Mouse (Mus musculus): ENCODE results near the gene Pgf. TPM values are rescaled to one million over a fixed set of nuclear protein-coding genes. Genes with fewer than 3 reads are reported as not detected.

Gene Pgf
- total RNA-seq (2014; rRNA removed) (5.3 and 7.8 TPM in 2 replicates), polyA plus RNA-seq (2015; fragmentation: Nextera tagmentation; extraction: Ambion mirVana) (7.6 and 8.9 TPM in 2 replicates)

DNA sequence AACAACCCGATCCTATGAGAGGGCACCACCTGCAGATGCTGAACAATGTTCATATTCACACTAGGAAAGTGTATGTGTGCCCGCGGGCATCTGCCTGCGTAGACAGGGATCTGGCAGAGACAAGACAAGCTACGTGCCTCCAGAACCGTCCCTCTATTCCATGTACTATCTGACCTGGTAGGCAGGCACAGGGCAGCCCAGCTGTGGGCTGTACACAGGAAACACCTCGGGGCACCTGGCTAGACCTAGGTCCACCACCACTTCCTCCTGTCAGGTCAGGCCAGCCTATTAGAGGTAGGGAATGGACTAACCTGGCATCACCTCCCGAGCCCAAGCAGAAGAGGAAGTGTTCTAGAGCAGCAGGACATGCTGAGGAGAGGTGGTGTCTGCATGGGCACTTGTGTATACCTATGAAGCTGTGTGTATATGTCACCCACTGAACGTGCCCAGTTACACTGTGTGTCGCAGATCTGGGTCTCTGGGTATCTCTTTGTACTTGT is at the start of gene Pgf:
Gene Pgf (minus strand): TSS at position 51 of the 500 bp plus-strand sequence.
- H3K4me3 ChIP-seq (ENCODE audit: low read depth, low read length), result peak within 1 kb of the TSS; percentile 28
- H3K9me3 ChIP-seq (ENCODE audit: low read length), result no peaks in the 10 kb centered on the region
- DNase-seq (no peak), ATAC-seq (no peak)
- WGBS, result 79% methylated on average over 10 of the region's 10 CpGs
- H3K4me2 ChIP-seq (ENCODE audit: low read depth), result peak within 1 kb of the TSS; percentile 68
- no peaks in the 10 kb centered on the region for H3K27me3 ChIP-seq (ENCODE audit: insufficient read depth, low read length)
- H3K36me3 ChIP-seq (ENCODE audit: insufficient read depth), result no peaks in the 10 kb centered on the region
- TF ChIP-seq CTCF (IDR thresholded peaks at IDR 0.05; ENCODE audit: low read depth), result no peak
- no peak within 1 kb of the TSS for H3K27ac ChIP-seq (ENCODE audit: low read depth, low read length)
- peak within 1 kb of the TSS; percentile 43 for H3K9ac ChIP-seq
- peaks cover 10% of the 10 kb centered on the region for H3K4me1 ChIP-seq (ENCODE audit: insufficient read depth)

DNA sequence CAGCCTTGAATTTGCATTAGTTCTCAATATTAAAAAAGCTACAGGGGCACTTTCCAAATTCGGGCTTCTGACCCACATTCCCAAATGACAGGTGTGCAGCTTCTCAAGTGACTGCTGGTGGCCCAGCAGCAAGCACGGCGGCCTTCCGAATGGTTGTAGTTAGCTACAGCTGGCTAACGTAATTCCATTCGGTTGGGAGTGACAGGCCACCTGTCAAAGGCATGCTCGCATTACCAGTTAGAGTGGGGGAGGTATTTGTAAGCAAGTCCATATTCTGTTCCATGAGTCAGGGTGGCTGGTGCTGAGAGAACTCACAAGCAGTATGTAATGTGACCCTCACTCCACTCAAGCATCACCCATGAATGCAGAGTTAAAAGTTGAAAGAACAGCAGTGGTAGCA is 49.6 kb upstream of the Pgf start:
- Histone ChIP-seq H3K27ac (ENCODE audit: low read depth, low read length) (no peak overlapping the region), H3K36me3 (ENCODE audit: insufficient read depth) (peaks cover 50% of the 10 kb centered on the region), H3K4me3 (ENCODE audit: low read depth, low read length) (no peak overlapping the region), H3K9ac (no peak overlapping the region), H3K4me1 (ENCODE audit: insufficient read depth) (no peaks in the 10 kb centered on the region), H3K27me3 (ENCODE audit: insufficient read depth, low read length) (no peaks in the 10 kb centered on the region), H3K9me3 (ENCODE audit: low read length) (no peaks in the 10 kb centered on the region), H3K4me2 (ENCODE audit: low read depth) (no peak overlapping the region)
- no peak for DNase-seq
- TF ChIP-seq CTCF (IDR thresholded peaks at IDR 0.05; ENCODE audit: low read depth), result no peak
- 68% methylated on average over 7 of the region's 7 CpGs for WGBS
- ATAC-seq, result no peak

DNA sequence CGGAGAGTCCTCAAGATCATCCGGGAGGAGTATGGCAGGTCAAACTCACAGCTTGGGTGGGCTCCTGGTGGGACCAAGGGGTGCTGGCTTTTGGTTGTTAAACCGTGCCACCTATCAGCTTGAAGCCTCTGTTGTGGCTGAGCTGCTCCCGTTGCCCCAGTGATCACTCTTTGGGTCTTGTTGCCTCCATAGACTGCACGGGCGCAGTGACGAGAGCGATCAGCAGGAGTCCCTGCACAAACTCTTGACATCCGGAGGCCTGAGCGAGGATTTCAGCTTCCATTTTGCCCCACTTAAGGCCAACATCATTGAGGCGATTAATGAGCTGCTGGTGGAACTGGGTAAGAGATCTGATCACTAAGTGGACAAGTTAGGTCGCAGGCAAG is 42.3 kb upstream of the Pgf start:
- peaks cover 33% of the 10 kb centered on the region for H3K36me3 ChIP-seq (ENCODE audit: insufficient read depth)
- peak overlapping the region; percentile 61 for H3K9ac ChIP-seq
- DNase-seq, result peak; percentile 9
- TF ChIP-seq CTCF (IDR thresholded peaks at IDR 0.05; ENCODE audit: low read depth), result no peak
- peak overlapping the region; percentile 85 for H3K4me2 ChIP-seq (ENCODE audit: low read depth)
- 3% methylated on average over 12 of the region's 12 CpGs for WGBS
- peak overlapping the region; percentile 71 for H3K27ac ChIP-seq (ENCODE audit: low read depth, low read length)
- H3K9me3 ChIP-seq (ENCODE audit: low read length), result no peaks in the 10 kb centered on the region
- peak overlapping the region; percentile 81 for H3K4me3 ChIP-seq (ENCODE audit: low read depth, low read length)
- peaks cover 10% of the 10 kb centered on the region for H3K4me1 ChIP-seq (ENCODE audit: insufficient read depth)
- no peak for ATAC-seq
- H3K27me3 ChIP-seq (ENCODE audit: insufficient read depth, low read length), result no peaks in the 10 kb centered on the region

DNA sequence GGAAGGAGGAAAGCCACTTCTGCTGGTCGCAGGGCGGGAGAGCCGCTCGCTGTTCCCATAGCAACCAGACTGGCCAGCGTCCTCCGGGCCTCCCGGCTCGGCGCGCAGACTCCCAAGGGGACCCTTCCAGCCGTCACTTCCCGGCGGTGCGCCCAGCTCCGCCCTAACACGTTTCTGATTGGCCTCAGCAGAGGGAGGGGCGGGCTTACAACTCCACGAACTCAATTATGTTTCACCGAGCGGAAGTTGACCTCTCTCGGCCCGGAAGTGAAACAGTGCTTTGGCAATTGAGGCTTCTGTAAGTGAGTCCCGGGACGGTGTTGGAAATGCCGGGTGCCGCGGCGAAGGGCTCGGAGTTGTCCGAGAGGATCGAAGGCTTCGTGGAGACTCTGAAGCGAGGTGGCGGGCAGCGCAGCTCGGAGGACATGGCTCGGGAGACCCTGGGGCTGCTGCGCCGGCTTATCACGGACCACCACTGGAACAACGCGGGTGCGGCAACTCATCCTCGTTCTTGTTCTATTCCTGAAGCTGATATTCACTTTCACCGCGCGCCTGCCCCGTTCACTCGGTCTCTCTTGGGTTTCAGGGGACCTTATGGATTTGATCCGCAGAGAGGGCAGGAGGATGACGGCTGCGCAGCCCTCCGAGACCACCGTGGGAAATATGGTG is 41.8 kb upstream of the Pgf start, which contains the start of gene Eif2b2:
Gene Eif2b2 (plus strand): TSS at position 246 of the 669 bp plus-strand sequence.
- Histone ChIP-seq H3K27ac (ENCODE audit: low read depth, low read length) (peak within 1 kb of the TSS; percentile 74), H3K4me3 (ENCODE audit: low read depth, low read length) (peak within 1 kb of the TSS; percentile 81), H3K36me3 (ENCODE audit: insufficient read depth) (peaks cover 29% of the 10 kb centered on the region), H3K9ac (peak within 1 kb of the TSS; percentile 61), H3K9me3 (ENCODE audit: low read length) (no peaks in the 10 kb centered on the region), H3K27me3 (ENCODE audit: insufficient read depth, low read length) (no peaks in the 10 kb centered on the region), H3K4me2 (ENCODE audit: low read depth) (peak within 1 kb of the TSS; percentile 85), H3K4me1 (ENCODE audit: insufficient read depth) (peaks cover 10% of the 10 kb centered on the region)
- ATAC-seq, result peak; percentile 100
- under 1% methylated on average over 54 of the region's 54 CpGs for WGBS
- no peak for TF ChIP-seq CTCF (IDR thresholded peaks at IDR 0.05; ENCODE audit: low read depth)
- peak; percentile 99 for DNase-seq

DNA sequence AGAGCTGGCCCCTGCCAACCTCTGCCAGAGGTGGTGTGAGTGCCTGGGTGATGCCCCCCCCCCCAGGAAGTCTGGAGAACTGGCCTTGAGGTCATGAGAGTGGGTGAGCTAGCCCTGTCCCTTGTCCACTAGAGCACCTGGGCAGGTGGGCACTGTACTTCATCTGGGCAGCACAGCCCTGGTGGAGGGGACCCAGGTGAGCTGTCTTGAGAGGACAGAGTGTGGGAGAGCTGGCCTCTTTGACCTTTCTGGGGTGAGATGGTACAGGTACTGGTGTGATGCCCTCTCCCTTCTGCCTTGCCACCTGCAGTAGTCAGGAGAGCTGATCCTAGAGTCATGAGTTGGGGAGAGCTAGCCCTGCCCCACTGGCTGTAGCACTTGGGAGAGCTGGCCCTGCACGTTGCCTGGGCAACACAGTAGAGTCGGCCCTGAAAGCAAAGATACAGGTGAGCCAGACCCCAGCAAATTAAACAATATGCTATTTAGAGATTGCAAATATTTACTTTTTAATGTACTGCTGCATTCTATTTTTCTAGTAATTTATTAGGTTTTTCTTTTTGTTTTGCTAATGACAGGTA is 40.2 kb upstream of the Pgf start:
- Histone ChIP-seq H3K36me3 (ENCODE audit: insufficient read depth) (peaks cover 14% of the 10 kb centered on the region), H3K4me1 (ENCODE audit: insufficient read depth) (peaks cover 10% of the 10 kb centered on the region), H3K4me3 (ENCODE audit: low read depth, low read length) (no peak overlapping the region), H3K27me3 (ENCODE audit: insufficient read depth, low read length) (no peaks in the 10 kb centered on the region), H3K9ac (no peak overlapping the region), H3K27ac (ENCODE audit: low read depth, low read length) (no peak overlapping the region), H3K4me2 (ENCODE audit: low read depth) (no peak overlapping the region), H3K9me3 (ENCODE audit: low read length) (no peaks in the 10 kb centered on the region)
- ATAC-seq (no peak), DNase-seq (no peak)
- TF ChIP-seq CTCF (IDR thresholded peaks at IDR 0.05; ENCODE audit: low read depth), result no peak
- WGBS, result 71% methylated on average over 2 of the region's 2 CpGs

DNA sequence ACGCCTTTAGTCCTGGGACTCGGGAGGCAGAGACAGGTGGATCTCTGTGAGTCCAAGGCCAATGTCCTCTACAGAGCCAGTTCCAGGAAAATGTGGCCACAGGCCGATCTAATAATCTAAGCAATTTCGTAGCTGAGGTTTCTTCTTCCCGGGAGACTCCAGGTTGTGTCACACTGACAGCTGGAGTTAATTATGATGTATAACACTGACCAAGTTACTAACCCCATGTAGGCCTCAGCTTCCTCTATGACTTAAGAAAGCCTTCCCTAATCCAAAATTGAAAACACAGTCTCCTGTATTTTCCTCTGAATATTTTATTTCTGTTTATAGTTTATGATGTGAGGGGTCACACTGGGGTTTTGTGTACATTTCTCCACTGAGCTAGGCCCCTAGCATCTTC is 37.4 kb upstream of the Pgf start:
- no peaks in the 10 kb centered on the region for H3K9me3 ChIP-seq (ENCODE audit: low read length)
- ATAC-seq (no peak), DNase-seq (no peak)
- H3K36me3 ChIP-seq (ENCODE audit: insufficient read depth), result no peaks in the 10 kb centered on the region
- H3K4me1 ChIP-seq (ENCODE audit: insufficient read depth), result peaks cover 2% of the 10 kb centered on the region
- H3K4me3 ChIP-seq (ENCODE audit: low read depth, low read length), result no peak overlapping the region
- no peak overlapping the region for H3K4me2 ChIP-seq (ENCODE audit: low read depth)
- H3K27ac ChIP-seq (ENCODE audit: low read depth, low read length), result no peak overlapping the region
- no peaks in the 10 kb centered on the region for H3K27me3 ChIP-seq (ENCODE audit: insufficient read depth, low read length)
- no peak for TF ChIP-seq CTCF (IDR thresholded peaks at IDR 0.05; ENCODE audit: low read depth)
- WGBS, result 92% methylated on average over 5 of the region's 5 CpGs
- H3K9ac ChIP-seq, result no peak overlapping the region

DNA sequence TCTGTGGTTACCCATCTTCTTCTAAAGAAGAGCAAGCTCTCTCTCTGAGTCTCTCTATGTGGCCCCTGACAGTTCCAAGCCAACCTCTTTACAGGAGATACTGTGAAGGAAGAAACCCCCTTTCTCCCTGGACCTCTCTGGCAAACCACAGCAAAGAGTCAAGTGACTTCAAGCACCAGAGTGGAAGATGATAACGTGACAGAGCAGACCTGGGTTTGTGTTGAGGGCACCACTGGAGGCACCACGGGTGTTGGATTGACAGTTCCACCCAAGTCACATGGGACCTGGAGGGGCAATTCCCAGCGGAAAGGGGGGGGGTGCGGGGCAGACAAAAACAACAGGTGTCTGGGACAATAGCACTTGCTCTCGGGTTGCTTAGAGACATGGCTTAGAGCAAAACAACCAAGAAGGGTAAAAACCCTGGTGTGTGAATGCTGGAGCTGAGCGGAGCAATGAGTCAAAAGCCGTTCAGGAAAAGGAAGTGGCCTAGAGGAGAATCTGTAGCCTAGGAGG is 31.2 kb upstream of the Pgf start:
- no peaks in the 10 kb centered on the region for H3K9me3 ChIP-seq (ENCODE audit: low read length)
- no peaks in the 10 kb centered on the region for H3K4me1 ChIP-seq (ENCODE audit: insufficient read depth)
- H3K9ac ChIP-seq, result no peak overlapping the region
- H3K4me3 ChIP-seq (ENCODE audit: low read depth, low read length), result no peak overlapping the region
- DNase-seq (no peak), ATAC-seq (no peak)
- TF ChIP-seq CTCF (IDR thresholded peaks at IDR 0.05; ENCODE audit: low read depth), result no peak
- H3K4me2 ChIP-seq (ENCODE audit: low read depth), result no peak overlapping the region
- no peak overlapping the region for H3K27ac ChIP-seq (ENCODE audit: low read depth, low read length)
- WGBS, result 29% methylated on average over 7 of the region's 7 CpGs
- no peaks in the 10 kb centered on the region for H3K27me3 ChIP-seq (ENCODE audit: insufficient read depth, low read length)
- H3K36me3 ChIP-seq (ENCODE audit: insufficient read depth), result no peaks in the 10 kb centered on the region

Measured in forebrain, postnatal 0 days (tissue).